Mouse (Mus musculus) CD4-positive helper T cell, adult 2 months (primary cell): ENCODE results near the gene Irf5.
A peak's percentile ranks its signal among the peaks of the same experiment; 100 is the strongest.

ENCODE experiments used
- DNase-seq: peaks from one replicate; pipeline ENCODE4 v3.0.0-alpha.2; 2012; ENCODE audit warnings: low read depth, missing footprints, low spot score

The Irf5 gene

GRCm38 (mm10) chr6:29526281-29527251 is at the start of gene Irf5:
TSS of gene Irf5 (plus strand) at chr6:29526625.
- peak; percentile 69 for DNase-seq

GRCm38 (mm10) chr6:29482691-29483090 is 43.7 kb upstream of the Irf5 start:
- DNase-seq: no peak

- DNase-seq: peak; percentile 47
Observed at GRCm38 (mm10) chr6:29484716-29485559, 41.5 kb upstream of the Irf5 start.

GRCm38 (mm10) chr6:29485951-29486350 is 40.5 kb upstream of the Irf5 start:
- DNase-seq: no peak

- DNase-seq: no peak
Observed at GRCm38 (mm10) chr6:29494101-29494500, 32.3 kb upstream of the Irf5 start.

- no peak for DNase-seq
Observed at GRCm38 (mm10) chr6:29496270-29496669, 30.2 kb upstream of the Irf5 start.

- no peak for DNase-seq
Observed at GRCm38 (mm10) chr6:29497791-29498190, 28.6 kb upstream of the Irf5 start.

GRCm38 (mm10) chr6:29500177-29500576 is 26.2 kb upstream of the Irf5 start:
- DNase-seq: no peak

- DNase-seq: no peak
Observed at GRCm38 (mm10) chr6:29500810-29501209, 25.6 kb upstream of the Irf5 start.

- DNase-seq: no peak
Observed at GRCm38 (mm10) chr6:29501599-29501998, 24.8 kb upstream of the Irf5 start.

GRCm38 (mm10) chr6:29505493-29505892 is 20.9 kb upstream of the Irf5 start:
- no peak for DNase-seq

GRCm38 (mm10) chr6:29506834-29507233 is 19.6 kb upstream of the Irf5 start:
- no peak for DNase-seq

GRCm38 (mm10) chr6:29507447-29508309 is 18.7 kb upstream of the Irf5 start, which contains the start of gene Kcp:
TSS of gene Kcp (minus strand) at chr6:29507952.
- DNase-seq: no peak

GRCm38 (mm10) chr6:29509086-29509485 is 17.3 kb upstream of the Irf5 start:
- no peak for DNase-seq

GRCm38 (mm10) chr6:29513284-29513683 is 13.1 kb upstream of the Irf5 start:
- peak; percentile 54 for DNase-seq

- peak; percentile 67 for DNase-seq
Observed at GRCm38 (mm10) chr6:29517139-29517538, 9.3 kb upstream of the Irf5 start.

- no peak for DNase-seq
Observed at GRCm38 (mm10) chr6:29522626-29523300, 3.7 kb upstream of the Irf5 start.

GRCm38 (mm10) chr6:29523301-29524033 is 3.0 kb upstream of the Irf5 start:
- no peak for DNase-seq

GRCm38 (mm10) chr6:29524034-29524489 is 2.4 kb upstream of the Irf5 start:
- no peak for DNase-seq

GRCm38 (mm10) chr6:29525256-29525655 is 1.2 kb upstream of the Irf5 start:
- peak; percentile 56 for DNase-seq
